Mouse (Mus musculus) stomach, embryonic 14.5 days (tissue): Measurements from ENCODE around the gene U2af1. TPM values are rescaled to one million over a fixed set of nuclear protein-coding genes. Genes with fewer than 3 reads are reported as not detected.
A peak's percentile ranks its signal among the peaks of the same experiment; 100 is the strongest.

Experiments
- ATAC-seq: fragments of 200-750 bp; cut with Nextera tagmentation; 2 replicates; pipeline ENCODE4 v1.8.0; 2017; ENCODE audit warnings: low read depth, moderate TSS enrichment; ENCODE audit not compliant: insufficient number of reproducible peaks, insufficient read depth, low FRiP score
- H3K27ac ChIP-seq: fragments of 300-500 bp; sonication (generic); 2 replicates; pipeline ENCODE4 v1.5.1; 2014; ENCODE audit warnings: mild to moderate bottlenecking, low read length, moderate library complexity, mixed read lengths
- H3K27me3 ChIP-seq: fragments of 300-500 bp; sonication (generic); 2 replicates; pipeline ENCODE4 v1.6.1; 2014; ENCODE audit warnings: low read length, control low read depth, mixed read lengths; ENCODE audit not compliant: control insufficient read depth, insufficient read depth
- H3K36me3 ChIP-seq: fragments of 300-500 bp; sonication (generic); 2 replicates; pipeline ENCODE4 v1.6.1; 2014; ENCODE audit warnings: mild to moderate bottlenecking, control low read depth, low read length, moderate library complexity, mixed read lengths; ENCODE audit not compliant: control insufficient read depth, insufficient read depth
- H3K4me1 ChIP-seq: fragments of 300-500 bp; sonication (generic); 2 replicates; pipeline ENCODE4 v1.6.1; 2014; ENCODE audit warnings: low read length, control low read depth, mixed read lengths; ENCODE audit not compliant: control insufficient read depth, insufficient read depth
- H3K4me2 ChIP-seq: fragments of 300-500 bp; sonication (generic); replicated peaks from 2 replicates; pipeline ENCODE4 v1.6.1; 2014; ENCODE audit warnings: low read depth, low read length, control low read depth
- H3K4me3 ChIP-seq: fragments of 300-500 bp; sonication (generic); 2 replicates; pipeline ENCODE4 v1.5.1; 2014; ENCODE audit warnings: low read depth, low read length, control low read depth
- H3K9ac ChIP-seq: fragments of 300-500 bp; sonication (generic); replicated peaks from 2 replicates; pipeline ENCODE4 v1.6.1; 2014; ENCODE audit warnings: low read depth, mild to moderate bottlenecking, control low read depth, low read length, moderate library complexity, mixed read lengths
- H3K9me3 ChIP-seq: fragments of 300-500 bp; sonication (generic); 2 replicates; pipeline ENCODE4 v1.6.1; 2016; ENCODE audit warnings: low read depth, low read length, control low read depth; ENCODE audit not compliant: control insufficient read depth
- WGBS: fragments of 180-500 bp; shearing (Covaris S2); extraction: QIAGEN DNeasy Blood & Tissue Kit; methylation state at CpG from one replicate; pipeline ENCODE4 v1.1.7; 2014; 5-methylcytosine and 5-hydroxymethylcytosine counted together
- polyA plus RNA-seq: library from polyadenylated mRNA; unstranded; fragments of >200 nt; fragmentation: Nextera tagmentation; extraction: Ambion mirVana; gene quantifications from 2 replicates; pipeline ENCODE4 v1.2.1, GENCODE M21; 2014

Gene U2af1
- polyA plus RNA-seq, 1 experiment from 2014 or later = 165 TPM

GRCm38 (mm10) chr17:31656682-31657081, 2.0 kb downstream of the U2af1 start:
- Histone ChIP-seq H3K9me3 (no peaks in the 10 kb centered on the region), H3K9ac (no peak overlapping the region), H3K4me1 (peaks cover 16% of the 10 kb centered on the region; the same call in 1 of the 2 replicates), H3K4me2 (no peak overlapping the region), H3K27me3 (no peaks in the 10 kb centered on the region), H3K4me3 (no peak overlapping the region), H3K27ac (no peak overlapping the region), H3K36me3 (peaks cover 42% of the 10 kb centered on the region)
- no peak for ATAC-seq
- WGBS = 87% methylated on average over 5 of the region's 5 CpGs

- WGBS = 70% methylated on average over 4 of the region's 4 CpGs
- H3K9ac ChIP-seq = no peak overlapping the region
Measured at GRCm38 (mm10) chr17:31655366-31655765, 3.3 kb downstream of the U2af1 start.

GRCm38 (mm10) chr17:31653277-31653676, 5.4 kb downstream of the U2af1 start:
- 69% methylated on average over 6 of the region's 6 CpGs for WGBS
- Histone ChIP-seq H3K4me2 (no peak overlapping the region), H3K27me3 (no peaks in the 10 kb centered on the region), H3K27ac (no peak overlapping the region), H3K36me3 (peaks cover 74% of the 10 kb centered on the region), H3K9ac (no peak overlapping the region), H3K4me1 (peaks cover 16% of the 10 kb centered on the region; the same call in 1 of the 2 replicates), H3K4me3 (no peak overlapping the region), H3K9me3 (no peaks in the 10 kb centered on the region)
- ATAC-seq = no peak

More at GRCm38 (mm10) chr17:31655366-31655765, 3.3 kb downstream of the U2af1 start:
- H3K4me2 ChIP-seq = no peak overlapping the region
- no peaks in the 10 kb centered on the region for H3K27me3 ChIP-seq
- H3K36me3 ChIP-seq = peaks cover 55% of the 10 kb centered on the region
- ATAC-seq = no peak
- no peak overlapping the region for H3K4me3 ChIP-seq
- no peak overlapping the region for H3K27ac ChIP-seq
- H3K9me3 ChIP-seq = no peaks in the 10 kb centered on the region
- H3K4me1 ChIP-seq = peaks cover 16% of the 10 kb centered on the region; the same call in 1 of the 2 replicates

- peaks cover 11% of the 10 kb centered on the region; the same call in 1 of the 2 replicates for H3K4me1 ChIP-seq
- no peak for ATAC-seq
- no peaks in the 10 kb centered on the region for H3K9me3 ChIP-seq
- no peak overlapping the region for H3K27ac ChIP-seq
- H3K36me3 ChIP-seq = peaks cover 84% of the 10 kb centered on the region
- H3K9ac ChIP-seq = no peak overlapping the region
- H3K4me3 ChIP-seq = no peak overlapping the region
- 84% methylated on average over 14 of the region's 14 CpGs for WGBS
- no peaks in the 10 kb centered on the region for H3K27me3 ChIP-seq
- H3K4me2 ChIP-seq = no peak overlapping the region
Measured at GRCm38 (mm10) chr17:31652152-31652551, 6.5 kb downstream of the U2af1 start.

GRCm38 (mm10) chr17:31646199-31647002, 12.3 kb downstream of the U2af1 start:
- WGBS = 93% methylated on average over 5 of the region's 5 CpGs
- peaks cover 50% of the 10 kb centered on the region for H3K36me3 ChIP-seq

DNA sequence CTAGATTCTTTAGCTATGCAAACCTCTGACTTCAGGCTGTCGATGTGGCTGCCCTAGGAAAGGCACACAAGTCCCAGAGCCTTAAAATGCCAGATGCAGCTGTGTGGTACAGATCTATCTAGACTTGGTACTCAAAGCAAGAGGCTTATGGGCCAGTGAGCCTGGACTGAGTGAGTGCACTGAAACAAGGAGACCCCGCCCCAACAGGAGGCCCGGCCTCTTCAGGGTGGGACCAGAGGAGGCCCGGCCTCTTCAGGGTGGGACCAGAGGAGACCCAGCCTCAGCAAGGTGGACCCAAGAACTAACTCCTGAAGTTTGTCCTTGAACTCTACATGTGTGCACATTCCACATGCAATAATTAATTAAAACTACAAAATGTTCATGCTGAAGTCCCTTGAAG, 15.8 kb downstream of the U2af1 start:
- Histone ChIP-seq H3K9me3 (no peaks in the 10 kb centered on the region; the same call in 1 of the 2 replicates), H3K4me3 (no peak overlapping the region), H3K9ac (no peak overlapping the region), H3K27me3 (no peaks in the 10 kb centered on the region), H3K27ac (no peak overlapping the region), H3K36me3 (peaks cover 17% of the 10 kb centered on the region), H3K4me1 (no peaks in the 10 kb centered on the region), H3K4me2 (no peak overlapping the region)
- ATAC-seq = no peak
- 74% methylated on average over 4 of the region's 4 CpGs for WGBS

More at GRCm38 (mm10) chr17:31646199-31647002, 12.3 kb downstream of the U2af1 start:
- Histone ChIP-seq H3K4me1 (no peaks in the 10 kb centered on the region), H3K27ac (no peak overlapping the region), H3K4me3 (no peak overlapping the region), H3K4me2 (no peak overlapping the region), H3K27me3 (no peaks in the 10 kb centered on the region), H3K9ac (no peak overlapping the region), H3K9me3 (no peaks in the 10 kb centered on the region; the same call in 1 of the 2 replicates)
- peak; percentile 37; the same call in 1 of the 2 replicates for ATAC-seq

DNA sequence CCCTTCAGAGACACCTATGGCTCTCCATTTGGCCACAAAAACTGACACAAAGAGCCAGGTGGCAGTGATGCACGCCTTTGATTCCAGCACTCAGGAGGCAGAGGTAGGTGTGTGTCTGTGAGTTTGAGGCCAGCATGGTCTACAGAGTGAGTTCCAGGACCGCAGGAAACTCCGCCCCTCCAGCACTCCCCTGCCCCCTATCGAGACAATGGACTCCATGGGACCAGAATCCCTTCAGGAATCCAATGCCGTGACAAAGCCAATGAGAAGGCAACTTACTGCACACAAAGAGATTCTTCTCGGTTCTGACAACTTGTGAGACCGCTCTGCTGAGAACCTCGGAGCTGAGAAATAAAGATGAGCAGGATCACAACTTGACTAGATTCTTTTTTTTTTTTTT, 16.4 kb downstream of the U2af1 start:
- Histone ChIP-seq H3K9ac (no peak overlapping the region), H3K4me2 (no peak overlapping the region), H3K9me3 (no peaks in the 10 kb centered on the region; the same call in 1 of the 2 replicates), H3K4me1 (no peaks in the 10 kb centered on the region), H3K36me3 (peaks cover 11% of the 10 kb centered on the region), H3K27me3 (no peaks in the 10 kb centered on the region), H3K4me3 (no peak overlapping the region), H3K27ac (no peak overlapping the region)
- WGBS = 46% methylated on average over 8 of the region's 8 CpGs
- no peak for ATAC-seq

GRCm38 (mm10) chr17:31639651-31640050, 19.0 kb downstream of the U2af1 start:
- Histone ChIP-seq H3K9ac (no peak overlapping the region), H3K4me1 (peaks cover 5% of the 10 kb centered on the region), H3K36me3 (no peaks in the 10 kb centered on the region), H3K4me2 (no peak overlapping the region), H3K27ac (no peak overlapping the region), H3K27me3 (no peaks in the 10 kb centered on the region; the same call in 1 of the 2 replicates), H3K9me3 (no peaks in the 10 kb centered on the region), H3K4me3 (no peak overlapping the region)
- no peak for ATAC-seq
- 64% methylated on average over 4 of the region's 4 CpGs for WGBS
